Mouse (Mus musculus) lung, embryonic 14.5 days (tissue): ENCODE measurements around the gene Mfsd11. TPM values are rescaled to one million over a fixed set of nuclear protein-coding genes. Genes with fewer than 3 reads are reported as not detected.

Source experiments
- ATAC-seq: fragments of 200-750 bp; cut with Nextera tagmentation; 2 replicates; pipeline ENCODE4 v1.8.0; 2017; ENCODE audit warnings: mild to moderate bottlenecking, moderate TSS enrichment, moderate library complexity; ENCODE audit not compliant: insufficient read depth
- DNase-seq: peaks from one replicate; pipeline ENCODE4 v3.0.0-alpha.2; 2015
- H3K27ac ChIP-seq: fragments of 300-500 bp; sonication (generic); 2 replicates; pipeline ENCODE4 v1.5.1; 2014; ENCODE audit warnings: low read depth, mild to moderate bottlenecking, moderate library complexity
- H3K27me3 ChIP-seq: fragments of 300-500 bp; sonication (generic); 2 replicates; pipeline ENCODE4 v1.6.1; 2014; ENCODE audit warnings: low read length, control low read depth; ENCODE audit not compliant: insufficient read depth
- H3K36me3 ChIP-seq: fragments of 300-500 bp; sonication (generic); 2 replicates; pipeline ENCODE4 v1.6.1; 2014; ENCODE audit warnings: control low read depth; ENCODE audit not compliant: insufficient read depth
- H3K4me1 ChIP-seq: fragments of 300-500 bp; sonication (generic); 2 replicates; pipeline ENCODE4 v1.6.1; 2014; ENCODE audit warnings: antibody characterized with exemption, control low read depth; ENCODE audit not compliant: insufficient read depth
- H3K4me2 ChIP-seq: fragments of 300-500 bp; sonication (generic); 2 replicates; pipeline ENCODE4 v1.6.1; 2014; ENCODE audit warnings: mild to moderate bottlenecking
- H3K4me3 ChIP-seq: fragments of 300-500 bp; sonication (generic); 2 replicates; pipeline ENCODE4 v1.5.1; 2014; ENCODE audit warnings: low read depth, low read length
- H3K9ac ChIP-seq: fragments of 300-500 bp; sonication (generic); 2 replicates; pipeline ENCODE4 v1.6.1; 2014
- H3K9me3 ChIP-seq: fragments of 300-500 bp; sonication (generic); 2 replicates; pipeline ENCODE4 v1.6.1; 2016; ENCODE audit warnings: low read depth, low read length, control low read depth
- CTCF ChIP-seq: IDR thresholded peaks from 2 replicates; pipeline ENCODE4 v1.5.1; 2016; ENCODE audit warnings: antibody characterized with exemption, low read depth
- WGBS: fragments of 180-500 bp; shearing (Covaris S2); extraction: QIAGEN DNeasy Blood & Tissue Kit; methylation state at CpG from one replicate; pipeline ENCODE4 v1.1.7; 2014; 5-methylcytosine and 5-hydroxymethylcytosine counted together
- polyA plus RNA-seq: library from polyadenylated mRNA; unstranded; fragments of >200 nt; fragmentation: Nextera tagmentation; extraction: Ambion mirVana; gene quantifications from 2 replicates; pipeline ENCODE4 v1.2.1, GENCODE M21; 2014

The Mfsd11 gene
- polyA plus RNA-seq, 1 experiment from 2014 or later, result 31.8 TPM

DNA sequence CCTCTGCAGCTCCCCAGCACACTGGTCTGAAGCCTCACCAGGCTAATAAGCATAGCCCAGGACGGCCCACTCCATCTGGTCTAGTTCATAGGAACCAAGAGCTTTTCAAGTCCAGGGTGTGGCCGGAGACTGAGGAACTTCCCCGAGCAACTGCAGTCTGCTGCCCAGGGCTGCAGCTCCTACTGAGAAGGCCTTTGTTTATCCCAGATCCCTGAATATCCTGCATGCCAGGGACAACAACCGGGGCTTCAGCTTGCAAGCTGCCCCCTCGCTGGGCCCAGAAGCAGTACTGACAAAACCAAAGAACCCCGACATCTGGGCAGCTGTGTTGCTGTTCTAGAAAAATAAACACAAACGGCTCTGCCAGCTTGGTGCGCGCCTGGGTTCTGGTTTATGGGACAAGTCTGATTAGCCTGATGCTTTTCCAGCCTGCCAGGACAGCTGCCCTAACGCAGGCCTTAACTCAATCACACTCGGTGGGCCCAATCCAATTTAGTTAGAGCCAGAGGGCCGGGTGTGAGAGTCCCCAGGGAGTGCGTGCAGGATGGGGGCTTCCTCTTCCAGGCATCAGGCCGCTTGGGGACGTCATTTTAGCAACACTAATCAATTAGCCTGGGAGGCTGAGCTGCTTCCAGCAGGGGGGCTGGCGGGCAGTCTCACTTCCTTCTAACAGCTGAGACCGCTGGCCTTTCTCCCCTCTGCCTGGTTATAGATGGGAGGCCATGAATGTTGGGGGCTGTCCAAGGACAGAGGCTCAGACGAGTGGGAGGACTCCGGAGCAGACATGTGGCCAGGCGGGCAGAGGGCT, 38.0 kb upstream of the Mfsd11 start:
- Histone ChIP-seq H3K27ac (peak overlapping the region; percentile 94), H3K4me3 (no peak overlapping the region), H3K9ac (peak overlapping the region; percentile 26; the same call in 1 of the 2 replicates), H3K4me1 (peaks cover 32% of the 10 kb centered on the region), H3K9me3 (no peaks in the 10 kb centered on the region), H3K4me2 (peak overlapping the region; percentile 39), H3K36me3 (0 out of 2 replicates have a peak, but pooled peaks cover 5% of the 10 kb centered on the region), H3K27me3 (no peaks in the 10 kb centered on the region)
- peak; percentile 76 for ATAC-seq
- peak; percentile 89 for DNase-seq
- WGBS, result 16% methylated on average over 20 of the region's 20 CpGs
- TF ChIP-seq CTCF, result no peak

GRCm38 (mm10) chr11:116814884-116815415, 37.3 kb upstream of the Mfsd11 start:
- Histone ChIP-seq H3K4me3 (no peak overlapping the region), H3K9me3 (no peaks in the 10 kb centered on the region), H3K4me1 (peaks cover 32% of the 10 kb centered on the region), H3K27me3 (no peaks in the 10 kb centered on the region), H3K27ac (peak overlapping the region; percentile 94), H3K4me2 (peak overlapping the region; percentile 39; the same call in 1 of the 2 replicates), H3K9ac (peak overlapping the region; percentile 26; the same call in 1 of the 2 replicates), H3K36me3 (no peaks in the 10 kb centered on the region)
- TF ChIP-seq CTCF, result no peak
- 22% methylated on average over 7 of the region's 7 CpGs for WGBS
- no peak for ATAC-seq
- peak; percentile 53 for DNase-seq

DNA sequence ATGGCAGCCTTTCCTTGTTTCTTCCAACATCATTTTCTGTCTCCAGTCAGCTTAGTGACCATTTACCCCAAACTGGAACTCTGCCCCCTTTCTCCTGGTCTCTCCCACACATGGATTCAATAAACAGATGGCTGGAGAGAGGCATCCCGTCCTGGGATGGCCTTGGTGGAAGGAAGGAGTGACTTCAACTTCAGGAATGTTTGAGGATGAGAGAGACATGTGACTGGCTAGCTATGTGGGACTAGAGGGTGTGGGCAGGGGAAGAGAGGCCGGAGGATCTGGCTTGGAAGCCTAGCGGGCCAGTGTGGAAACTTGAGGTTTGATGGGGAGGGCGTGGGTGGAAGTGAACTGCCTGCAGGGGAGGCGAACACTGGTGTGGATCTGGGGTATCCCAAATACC, 35.5 kb upstream of the Mfsd11 start:
- H3K27ac ChIP-seq, result no peak overlapping the region
- no peak overlapping the region for H3K9ac ChIP-seq
- no peak for ATAC-seq
- no peaks in the 10 kb centered on the region for H3K9me3 ChIP-seq
- H3K4me2 ChIP-seq, result no peak overlapping the region
- no peak for TF ChIP-seq CTCF
- DNase-seq, result no peak
- H3K4me1 ChIP-seq, result peaks cover 34% of the 10 kb centered on the region
- H3K4me3 ChIP-seq, result no peak overlapping the region
- no peaks in the 10 kb centered on the region for H3K36me3 ChIP-seq
- no peaks in the 10 kb centered on the region for H3K27me3 ChIP-seq
- 73% methylated on average over 5 of the region's 5 CpGs for WGBS

GRCm38 (mm10) chr11:116817567-116817966, 34.7 kb upstream of the Mfsd11 start:
- Histone ChIP-seq H3K27me3 (no peaks in the 10 kb centered on the region), H3K9ac (no peak overlapping the region), H3K4me2 (no peak overlapping the region), H3K9me3 (no peaks in the 10 kb centered on the region), H3K4me3 (no peak overlapping the region), H3K4me1 (peaks cover 31% of the 10 kb centered on the region), H3K27ac (no peak overlapping the region), H3K36me3 (no peaks in the 10 kb centered on the region)
- no peak for ATAC-seq
- no peak for TF ChIP-seq CTCF
- no peak for DNase-seq
- WGBS, result 96% methylated on average over 5 of the region's 5 CpGs

DNA sequence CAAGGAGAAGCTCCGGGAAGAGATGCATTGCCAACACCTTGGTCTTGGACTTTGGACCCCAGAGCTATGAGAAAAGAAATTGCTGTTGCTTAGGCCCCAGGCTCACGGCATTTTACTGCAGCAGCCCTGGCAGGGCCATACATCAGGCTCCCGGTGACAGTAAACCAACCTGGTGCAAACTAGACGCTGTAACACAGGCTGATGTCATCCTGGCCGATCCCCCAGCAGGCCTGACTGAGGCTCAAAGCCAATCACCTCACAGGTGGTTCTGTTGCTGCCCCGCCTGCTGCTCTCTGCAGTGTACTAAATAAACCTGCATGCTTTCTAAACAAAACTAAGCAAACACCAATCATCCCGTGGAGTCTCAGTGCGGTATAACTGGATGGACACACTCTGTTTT, 33.5 kb upstream of the Mfsd11 start:
- no peak overlapping the region for H3K9ac ChIP-seq
- H3K9me3 ChIP-seq, result no peaks in the 10 kb centered on the region
- TF ChIP-seq CTCF, result no peak
- no peak overlapping the region for H3K4me3 ChIP-seq
- no peak overlapping the region for H3K27ac ChIP-seq
- no peak for DNase-seq
- H3K27me3 ChIP-seq, result no peaks in the 10 kb centered on the region
- no peak for ATAC-seq
- 39% methylated on average over 8 of the region's 8 CpGs for WGBS
- no peaks in the 10 kb centered on the region for H3K36me3 ChIP-seq
- H3K4me1 ChIP-seq, result peaks cover 20% of the 10 kb centered on the region
- no peak overlapping the region for H3K4me2 ChIP-seq

- TF ChIP-seq CTCF, result no peak
- H3K4me1 ChIP-seq, result peaks cover 6% of the 10 kb centered on the region
- no peak overlapping the region for H3K4me2 ChIP-seq
- peak; percentile 32 for DNase-seq
- no peak overlapping the region for H3K9ac ChIP-seq
- no peaks in the 10 kb centered on the region for H3K27me3 ChIP-seq
- no peak for ATAC-seq
- H3K27ac ChIP-seq, result no peak overlapping the region
- H3K9me3 ChIP-seq, result no peaks in the 10 kb centered on the region
- WGBS, result 78% methylated on average over 5 of the region's 5 CpGs
- H3K36me3 ChIP-seq, result no peaks in the 10 kb centered on the region
- H3K4me3 ChIP-seq, result no peak overlapping the region
These were observed 32.2 kb upstream of the Mfsd11 start for GRCm38 (mm10) chr11:116819932-116820593.
